Mouse (Mus musculus) T-helper 17 cell (primary cell): Measurements from ENCODE around the gene Myo16.

Experiments
- in situ Hi-C, 2 experiments: fragments of 300-600 bp; cut with MboI, MseI; formaldehyde crosslinking; loops; 1 replicate in 1 of 2; 2 replicates in 1 of 2; pipeline ENCODE4 v1.15.1; 2025; ENCODE audit warnings: high pct_unique_total_duplicates in 2 of 2

Gene Myo16

GRCm38 (mm10) chr8:10303992-10304391 is 150.3 kb downstream of the Myo16 start:
- in situ Hi-C loops = no loop called here

GRCm38 (mm10) chr8:10304721-10305120 is 151.0 kb downstream of the Myo16 start:
- in situ Hi-C loops = no loop called here

GRCm38 (mm10) chr8:10307345-10307744 is 153.6 kb downstream of the Myo16 start:
- in situ Hi-C loops = no loop called here

DNA sequence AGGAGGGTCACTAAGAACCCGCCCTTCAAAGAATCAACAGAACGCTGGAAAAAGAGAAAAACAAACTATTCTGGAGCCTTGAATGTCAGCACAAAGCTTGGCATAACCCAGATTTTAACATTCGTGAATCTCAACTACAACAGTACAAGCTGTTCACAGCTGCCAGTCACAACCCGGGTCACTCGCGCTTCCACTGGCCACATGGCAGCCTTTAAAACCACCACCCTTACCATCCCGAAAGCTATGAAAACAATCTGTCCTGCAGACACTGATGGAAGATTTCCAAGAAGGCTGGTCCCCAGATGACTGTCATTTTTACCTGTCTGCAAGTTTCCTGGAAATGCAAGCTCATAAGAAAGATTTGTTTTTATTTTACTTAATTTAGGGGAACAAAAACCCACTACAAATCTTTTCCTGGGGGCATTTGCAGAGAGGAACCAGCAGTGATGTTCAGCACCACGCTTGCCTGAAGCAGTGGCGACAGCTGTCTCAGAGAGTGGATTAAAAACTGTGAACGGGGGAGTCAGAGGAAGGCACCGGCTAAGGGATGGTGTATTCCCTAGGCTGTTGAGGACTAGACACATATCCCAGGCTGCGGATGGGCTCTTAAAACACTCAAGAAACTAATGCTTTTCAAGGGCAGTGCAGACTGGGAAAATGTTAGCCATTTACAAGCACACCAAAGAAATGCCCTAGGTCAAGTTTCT is 154.2 kb downstream of the Myo16 start:
- in situ Hi-C loops = no loop called here

- in situ Hi-C loops = no loop called here
Observed at GRCm38 (mm10) chr8:10310470-10310869, 156.8 kb downstream of the Myo16 start.

DNA sequence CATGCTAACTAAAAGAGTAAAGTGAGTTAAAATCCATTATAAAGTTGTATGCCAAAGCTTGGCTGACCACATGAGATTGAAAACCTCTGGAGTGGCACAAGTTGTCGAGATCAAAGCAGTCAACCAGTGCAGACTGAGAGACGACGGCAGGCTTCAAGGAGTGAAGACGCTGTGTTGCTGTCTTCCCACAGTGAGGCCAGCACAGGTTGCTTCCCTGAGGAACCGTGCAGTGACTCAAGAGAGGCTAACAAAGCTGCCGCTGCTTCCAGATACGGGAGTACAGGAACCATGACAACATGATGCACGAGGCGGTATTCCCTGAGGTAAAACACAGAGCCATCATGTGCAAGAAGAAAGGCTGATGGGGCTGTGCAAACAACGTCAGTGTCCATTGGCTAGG is 158.6 kb downstream of the Myo16 start:
- in situ Hi-C loops = no loop called here

DNA sequence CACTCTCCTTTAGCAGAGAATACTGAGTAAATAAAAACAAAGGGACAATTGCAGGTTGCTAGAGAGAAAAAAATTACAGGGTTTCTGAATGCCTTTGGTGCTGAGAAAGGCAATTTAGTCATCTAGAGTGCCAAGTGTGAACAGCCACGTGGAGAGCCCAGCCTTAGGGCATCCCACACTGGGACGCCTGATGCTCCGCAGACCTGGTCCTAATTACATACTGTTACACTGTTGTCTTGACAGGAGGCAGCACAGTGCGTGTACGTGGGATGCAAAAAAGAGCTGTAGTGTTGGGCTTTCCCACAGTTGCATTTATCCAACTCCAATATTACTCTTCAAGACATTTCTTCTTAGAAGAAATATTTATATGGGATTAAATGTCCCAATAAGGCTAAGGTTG is 162.5 kb downstream of the Myo16 start:
- in situ Hi-C loops = no loop called here

DNA sequence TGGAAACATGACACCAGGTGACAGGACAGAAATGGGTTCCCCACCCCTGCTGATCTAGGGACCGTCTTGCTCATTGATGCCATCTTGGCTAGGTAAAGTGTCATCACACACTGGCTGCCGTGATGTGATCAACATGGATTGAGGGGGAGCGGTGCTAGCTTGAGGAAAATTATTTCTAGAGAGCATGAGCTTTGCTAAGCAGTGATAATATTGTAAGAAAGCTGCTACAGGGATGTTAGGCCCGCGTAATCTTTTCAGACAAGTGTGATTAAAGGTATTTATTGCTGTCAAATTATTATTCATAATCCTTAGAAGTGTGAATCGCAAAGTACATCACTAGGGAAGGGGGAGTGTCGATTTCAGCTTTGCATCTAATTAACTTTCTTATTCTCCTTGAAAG is 164.4 kb downstream of the Myo16 start:
- in situ Hi-C loops = no loop called here

DNA sequence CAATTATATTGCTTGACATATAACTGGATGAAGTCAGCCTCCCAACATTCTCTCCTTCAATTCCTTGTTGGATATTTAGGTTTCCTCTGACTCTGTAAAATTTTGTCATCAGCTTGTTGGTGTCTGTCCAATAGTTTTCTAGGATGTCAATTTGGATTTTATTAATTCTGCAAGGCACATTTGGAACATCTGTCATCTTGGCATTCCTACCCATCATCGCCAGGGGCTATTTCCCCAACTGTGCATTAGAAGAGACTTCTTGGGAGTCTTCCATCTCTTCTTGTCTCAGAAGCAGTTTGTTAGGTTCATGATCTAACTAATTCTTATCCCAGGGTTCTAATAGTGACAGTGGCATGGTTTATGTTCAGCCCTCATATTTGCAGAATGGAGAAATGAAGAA is 196.7 kb downstream of the Myo16 start:
- in situ Hi-C loops = no loop called here

GRCm38 (mm10) chr8:10358711-10359110 is 205.0 kb downstream of the Myo16 start:
- in situ Hi-C loops = no loop called here

DNA sequence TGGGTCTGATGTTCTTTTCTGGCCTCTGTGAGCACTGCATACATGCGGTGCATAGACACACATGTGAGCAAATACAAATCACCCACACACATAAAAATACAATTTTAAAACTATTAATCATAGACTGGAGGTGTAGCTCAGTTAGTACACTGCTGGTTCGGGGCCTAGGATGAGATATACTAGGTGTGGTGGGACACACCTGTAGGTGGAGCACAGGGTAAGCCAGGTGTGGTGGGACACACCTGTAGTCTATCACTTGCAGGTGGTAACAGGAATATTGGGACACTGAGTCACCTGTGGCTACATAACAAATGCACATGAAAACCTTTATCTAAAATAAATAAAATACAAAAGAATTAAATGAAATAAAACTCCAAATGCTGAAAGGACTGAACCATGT is 209.2 kb downstream of the Myo16 start:
- in situ Hi-C loops = no loop called here

DNA sequence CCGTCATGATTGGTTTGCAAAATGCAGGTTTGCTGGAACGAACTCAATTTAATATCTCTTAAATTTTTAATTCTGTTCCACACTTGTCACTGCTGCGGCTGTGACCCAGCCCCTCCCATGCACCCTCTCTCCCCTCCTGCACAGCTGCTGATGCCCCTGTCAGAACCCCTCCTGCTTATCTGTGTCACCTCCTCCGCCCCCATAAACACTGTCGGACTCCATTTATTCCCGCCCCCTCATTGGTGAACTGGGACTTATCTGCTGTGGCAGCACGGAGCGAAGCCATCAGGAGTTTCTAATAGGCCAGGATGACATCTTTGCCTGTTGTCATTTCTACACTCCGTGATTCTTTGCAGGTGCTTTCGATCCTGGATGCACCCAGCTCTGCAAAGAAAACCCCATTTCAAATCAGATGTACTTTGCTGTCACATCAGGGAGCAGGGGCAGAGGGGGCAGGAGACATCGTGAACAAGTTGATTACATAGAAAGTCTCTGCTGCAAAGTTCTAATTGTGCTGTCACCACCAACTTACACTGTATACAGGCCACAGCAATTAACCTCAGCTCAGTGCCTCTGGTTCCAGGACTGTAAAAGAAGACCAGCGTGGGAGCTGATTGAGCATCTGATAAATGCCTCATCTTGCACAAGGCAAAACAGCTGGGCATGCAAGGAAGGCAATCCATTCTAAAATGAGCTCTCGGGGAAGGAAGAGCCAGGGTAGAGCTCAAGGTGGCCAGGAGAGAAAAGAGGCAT is 210.1 kb downstream of the Myo16 start:
- in situ Hi-C loops = no loop called here

DNA sequence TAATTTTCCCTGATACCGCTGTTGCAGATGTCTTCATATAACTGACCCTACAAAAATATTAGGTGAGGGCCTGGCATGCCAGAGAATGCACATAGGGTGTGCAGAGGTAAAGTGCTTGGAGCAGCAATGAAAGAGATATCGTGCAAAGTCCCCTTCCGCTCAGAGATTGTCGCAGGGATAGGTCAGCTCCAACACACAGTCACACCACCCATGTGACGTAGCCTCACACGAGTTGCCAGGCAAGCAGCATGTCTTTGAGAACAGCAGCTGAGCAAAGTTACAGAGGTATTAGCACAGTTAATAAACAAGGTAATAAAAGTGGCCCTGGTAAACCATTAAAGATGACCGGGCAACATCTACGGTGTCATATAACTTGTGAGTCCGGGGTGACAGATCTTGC is 212.4 kb downstream of the Myo16 start:
- in situ Hi-C loops = no loop called here

- in situ Hi-C loops = no loop called here
Observed at GRCm38 (mm10) chr8:10372571-10372970, 218.9 kb downstream of the Myo16 start.

- in situ Hi-C loops = no loop called here
Observed at GRCm38 (mm10) chr8:10387143-10387542, 233.4 kb downstream of the Myo16 start.

- in situ Hi-C loops = no loop called here
Observed at GRCm38 (mm10) chr8:10391096-10391683, 237.5 kb downstream of the Myo16 start.

DNA sequence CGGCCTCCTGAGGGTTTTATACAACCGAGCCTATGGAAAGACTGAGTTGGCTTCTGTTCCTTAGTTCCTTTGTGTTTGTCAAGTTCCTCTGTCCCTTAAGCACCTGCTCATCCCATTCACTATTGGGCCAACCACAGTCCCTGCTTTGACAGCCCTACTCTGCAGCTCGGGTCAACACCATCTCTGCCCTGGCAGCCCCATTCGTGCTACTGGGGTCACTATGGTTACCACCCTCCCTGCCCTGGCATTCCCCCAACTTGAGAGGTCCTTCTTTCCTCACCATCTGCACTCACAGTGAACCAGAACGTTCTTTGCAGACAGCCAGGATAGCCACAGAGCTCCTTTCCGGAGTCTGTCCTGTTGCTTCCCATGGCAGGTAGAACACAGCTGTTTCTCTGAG is 238.2 kb downstream of the Myo16 start:
- in situ Hi-C loops = no loop called here

- in situ Hi-C loops = no loop called here
Observed at GRCm38 (mm10) chr8:10394506-10394905, 240.8 kb downstream of the Myo16 start.

DNA sequence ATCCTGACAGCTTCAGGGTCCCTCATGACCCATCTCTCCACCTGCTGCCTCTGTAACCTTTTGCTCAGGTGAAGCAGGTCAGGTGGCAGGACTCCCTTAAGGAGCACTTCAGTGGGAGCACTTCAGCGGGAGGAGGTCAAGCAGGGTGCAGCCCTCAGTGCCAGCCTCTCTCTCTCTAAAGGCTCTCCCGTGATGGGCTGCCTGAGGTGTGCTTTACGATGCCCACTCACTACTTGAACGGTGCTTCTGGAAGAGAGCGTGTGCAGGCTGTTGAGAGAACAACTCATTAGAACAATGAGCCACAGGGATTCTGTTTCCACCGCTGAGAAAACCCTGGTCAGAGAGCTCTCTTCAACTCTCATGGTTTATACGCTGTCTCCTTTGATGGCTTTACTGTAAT is 241.4 kb downstream of the Myo16 start:
- in situ Hi-C loops = no loop called here

DNA sequence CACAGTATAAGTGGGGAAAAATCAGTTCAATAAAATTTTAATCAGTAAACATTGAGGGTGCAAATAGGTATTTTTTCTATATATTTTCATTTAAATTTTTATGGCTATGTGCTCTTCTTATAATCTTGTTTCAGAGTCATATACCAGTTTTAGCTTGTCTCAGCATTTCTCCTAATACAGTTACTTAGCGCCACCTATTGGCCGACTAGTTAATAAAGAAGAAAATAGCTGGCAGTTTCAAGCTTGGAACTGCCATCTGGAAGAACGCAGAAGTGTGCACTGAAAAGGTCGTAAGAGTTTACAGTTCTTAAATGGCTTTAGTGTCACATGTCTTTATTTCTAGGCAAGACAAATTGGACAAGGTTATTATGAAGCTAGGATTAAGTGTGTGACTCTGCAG is 248.9 kb downstream of the Myo16 start:
- in situ Hi-C loops = no loop called here

DNA sequence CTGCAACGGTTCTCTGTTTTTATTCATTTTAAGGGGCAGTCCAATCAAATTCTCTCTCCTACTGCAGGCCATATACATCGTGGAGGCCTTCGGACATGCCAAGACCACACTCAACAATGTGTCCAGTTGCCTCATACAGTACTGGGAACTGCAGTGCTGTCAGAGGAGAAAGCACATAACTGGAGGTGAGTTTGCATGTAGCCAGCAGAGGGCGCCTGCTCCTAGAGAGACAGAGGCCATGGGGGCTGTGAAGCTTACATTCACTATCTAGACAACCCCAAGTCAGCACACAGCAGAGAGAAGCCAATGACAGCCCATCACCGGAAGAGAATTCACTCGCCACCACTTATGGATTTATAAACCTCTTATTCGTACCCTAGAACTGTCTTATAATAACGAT is 251.8 kb downstream of the Myo16 start:
- in situ Hi-C loops = no loop called here

DNA sequence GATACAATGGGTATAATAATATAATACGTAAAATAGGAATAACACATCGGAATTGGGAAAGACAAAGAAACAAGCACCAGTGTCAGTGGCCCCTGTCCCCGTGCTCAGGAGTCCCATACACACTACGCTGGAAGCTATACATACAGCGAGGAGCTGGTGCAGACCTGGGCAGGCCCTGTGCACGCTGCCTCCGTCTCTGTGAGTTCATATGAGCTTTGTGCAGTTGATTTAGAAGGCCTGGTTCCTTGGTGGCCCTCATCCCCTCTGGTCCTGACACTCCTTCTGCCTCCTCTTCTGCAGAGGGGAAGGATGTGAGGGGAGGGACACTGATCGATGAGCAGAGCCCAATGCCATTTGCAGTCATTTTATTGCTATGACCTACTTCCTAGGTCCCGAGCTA is 255.3 kb downstream of the Myo16 start:
- in situ Hi-C loops = no loop called here

DNA sequence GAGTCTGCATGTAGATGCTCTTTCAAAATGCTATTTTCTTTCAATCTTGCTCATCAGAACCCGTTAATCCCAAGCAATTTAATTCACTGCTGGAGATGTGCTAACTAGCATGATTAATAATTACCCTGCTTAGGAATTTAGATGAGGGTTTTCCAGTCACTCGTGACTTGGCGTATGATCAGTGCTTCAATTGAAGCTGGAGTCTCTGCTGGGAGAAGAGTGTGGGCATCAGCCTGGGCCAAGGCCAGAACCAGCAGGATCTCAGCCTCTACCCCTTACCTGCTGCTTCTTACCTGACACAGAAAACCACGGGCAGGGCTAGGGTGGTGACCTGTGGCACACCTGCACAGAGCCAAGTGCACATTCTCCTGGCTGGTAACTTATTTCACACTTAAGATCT is 257.8 kb downstream of the Myo16 start:
- in situ Hi-C loops = loop anchor here in 1 of 2 experiments (5.0 kb wide), 1 partner anchor 776 kb away; no protein-coding TSS in a partner anchor
